Mouse (Mus musculus) retina, adult 2 months (tissue): ENCODE results near the gene Mvb12b.

Experiments used
- DNase-seq: peaks from one replicate; pipeline ENCODE4 v3.0.0-alpha.2; 2012; ENCODE audit warnings: low read depth, low spot score

Mvb12b gene

GRCm38 (mm10) chr2:33853011-33853976 lies 34.5 kb downstream of the Mvb12b start:
- no peak for DNase-seq

- DNase-seq = no peak
These were observed 40.4 kb downstream of the Mvb12b start for GRCm38 (mm10) chr2:33847196-33847834.

GRCm38 (mm10) chr2:33846635-33847034 lies 41.1 kb downstream of the Mvb12b start:
- DNase-seq = no peak

- no peak for DNase-seq
These were observed 44.1 kb downstream of the Mvb12b start for GRCm38 (mm10) chr2:33843642-33844041.

GRCm38 (mm10) chr2:33842983-33843577 lies 44.7 kb downstream of the Mvb12b start:
- no peak for DNase-seq

GRCm38 (mm10) chr2:33841980-33842379 lies 45.8 kb downstream of the Mvb12b start:
- no peak for DNase-seq

- no peak for DNase-seq
These were observed 47.3 kb downstream of the Mvb12b start for GRCm38 (mm10) chr2:33840483-33840882.

- no peak for DNase-seq
These were observed 48.5 kb downstream of the Mvb12b start for GRCm38 (mm10) chr2:33839252-33839651.

- no peak for DNase-seq
These were observed 50.4 kb downstream of the Mvb12b start for GRCm38 (mm10) chr2:33837297-33837696.

GRCm38 (mm10) chr2:33836660-33837213 lies 51.0 kb downstream of the Mvb12b start:
- no peak for DNase-seq

- DNase-seq = no peak
These were observed 52.7 kb downstream of the Mvb12b start for GRCm38 (mm10) chr2:33835038-33835437.

GRCm38 (mm10) chr2:33833902-33834301 lies 53.8 kb downstream of the Mvb12b start:
- no peak for DNase-seq

- DNase-seq = no peak
These were observed 57.9 kb downstream of the Mvb12b start for GRCm38 (mm10) chr2:33829870-33830269.

- DNase-seq = no peak
These were observed 61.0 kb downstream of the Mvb12b start for GRCm38 (mm10) chr2:33826777-33827176.

- no peak for DNase-seq
These were observed 62.7 kb downstream of the Mvb12b start for GRCm38 (mm10) chr2:33824935-33825514.

- DNase-seq = peak; percentile 57
These were observed 65.8 kb downstream of the Mvb12b start for GRCm38 (mm10) chr2:33821677-33822607.

GRCm38 (mm10) chr2:33820450-33820849 lies 67.3 kb downstream of the Mvb12b start:
- no peak for DNase-seq

- no peak for DNase-seq
These were observed 67.7 kb downstream of the Mvb12b start for GRCm38 (mm10) chr2:33820037-33820436.

- no peak for DNase-seq
These were observed 69.4 kb downstream of the Mvb12b start for GRCm38 (mm10) chr2:33818385-33818784.

- no peak for DNase-seq
These were observed 69.9 kb downstream of the Mvb12b start for GRCm38 (mm10) chr2:33817663-33818346.
